Mouse (Mus musculus): ENCODE results near the gene Myo9a. TPM values are rescaled to one million over a fixed set of nuclear protein-coding genes. Genes with fewer than 3 reads are reported as not detected.
A peak's percentile ranks its signal among the peaks of the same experiment; 100 is the strongest.

Gene Myo9a
- total RNA-seq, 1 experiment = 17.0 TPM

DNA sequence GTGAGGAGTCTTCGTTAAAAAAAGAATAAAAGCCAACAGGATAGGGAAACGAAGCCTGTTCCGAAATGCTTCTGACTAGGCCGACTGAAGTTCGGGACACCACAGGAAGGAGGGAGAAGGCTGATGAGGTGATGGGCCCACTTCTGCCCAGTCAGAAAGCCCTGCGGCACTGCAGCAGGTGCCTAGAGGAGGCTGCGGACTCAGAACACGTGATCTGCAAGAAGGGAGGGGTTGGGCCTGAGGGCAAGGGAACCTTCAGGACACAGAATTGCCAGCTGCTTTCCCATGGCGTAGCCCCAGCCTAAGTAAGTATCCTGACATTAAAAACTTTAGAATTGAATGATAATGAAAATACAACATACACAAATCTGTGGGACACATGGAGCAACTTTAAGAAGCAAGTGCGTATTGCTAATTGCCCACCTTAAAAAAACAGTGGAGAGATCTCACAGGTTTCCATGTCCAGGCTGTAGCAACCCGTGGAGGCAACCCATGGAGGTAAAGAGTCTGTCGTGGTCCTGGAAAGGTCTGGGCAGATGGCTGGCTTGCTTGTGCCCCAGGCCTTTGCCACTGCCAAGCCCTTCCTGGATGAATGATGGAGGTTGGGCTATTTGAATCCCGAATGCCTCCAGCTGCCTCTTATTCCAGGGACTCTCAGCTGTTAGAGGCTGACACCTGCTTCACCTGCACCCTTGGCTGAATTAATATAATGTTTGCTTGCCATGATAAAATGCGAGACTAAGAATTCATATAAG lies 210.7 kb downstream of the Myo9a start:
- no peaks in the 10 kb centered on the region for H3K36me3 ChIP-seq (ENCODE audit: control insufficient read depth, insufficient read depth, low read length, poor library complexity, severe bottlenecking)
- no peak for TF ChIP-seq HCFC1 (IDR thresholded peaks at IDR 0.05; ENCODE audit: borderline replicate concordance, insufficient read depth, low read length)
- TF ChIP-seq ZNF384 (IDR thresholded peaks at IDR 0.05; ENCODE audit: low read depth, low read length) = no peak
- no peak for TF ChIP-seq MAFK (IDR thresholded peaks at IDR 0.05; ENCODE audit: insufficient read depth, low read depth, low read length)
- no peak overlapping the region for H3K27ac ChIP-seq (ENCODE audit: insufficient read depth, low read depth, low read length, poor library complexity, severe bottlenecking)
- no peak overlapping the region for H3K9ac ChIP-seq (ENCODE audit: insufficient read depth, low read depth, low read length, poor library complexity, severe bottlenecking)
- H3K4me3 ChIP-seq (ENCODE audit: insufficient read depth in 1 of 2, low read depth in 1 of 2, low read length in 2 of 2, poor library complexity in 1 of 2, severe bottlenecking in 1 of 2) = no peak overlapping the region
- in situ Hi-C loops (cut with MboI; ENCODE audit: low sequenced_read_pairs in 2 of 2, unreplicated experiment in 2 of 2) = no loop called here
- H3K4me1 ChIP-seq (ENCODE audit: control insufficient read depth in 2 of 2, insufficient read depth in 2 of 2, low read length in 2 of 2, poor library complexity in 1 of 2) = peaks cover 1 to 13% of the 10 kb centered on the region in 2 experiments; a peak in 1 of 4 replicates
- DNase-seq (ENCODE audit: low read depth, low spot score) = no peak
- H3K9me3 ChIP-seq (ENCODE audit: control insufficient read depth, insufficient read depth, low read depth, low read length) = no peaks in the 10 kb centered on the region

DNA sequence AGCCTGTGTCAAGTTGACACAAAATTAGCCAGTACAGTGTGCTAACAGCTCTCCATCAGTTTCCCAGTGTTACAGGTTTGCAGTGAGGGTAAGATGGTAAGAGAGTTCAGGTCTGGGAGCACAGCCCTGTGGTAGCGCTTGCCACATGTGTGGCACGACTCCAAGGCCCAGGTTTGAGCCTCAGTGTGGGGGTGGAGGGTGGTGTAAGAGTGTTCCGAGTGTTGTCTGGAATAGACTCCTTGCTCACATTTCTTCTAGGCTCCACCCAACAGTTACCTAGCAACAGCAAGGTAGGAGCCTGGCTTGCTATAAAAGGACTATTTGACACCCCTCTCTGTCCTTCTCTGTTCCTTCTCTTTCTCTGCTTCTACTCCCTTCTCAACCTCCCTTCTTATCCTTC lies 213.7 kb downstream of the Myo9a start:
- Histone ChIP-seq H3K9ac (ENCODE audit: insufficient read depth, low read depth, low read length, poor library complexity, severe bottlenecking) (no peak overlapping the region), H3K4me3 (ENCODE audit: insufficient read depth in 1 of 2, low read depth in 1 of 2, low read length in 2 of 2, poor library complexity in 1 of 2, severe bottlenecking in 1 of 2) (no peak overlapping the region), H3K4me1 (ENCODE audit: control insufficient read depth in 2 of 2, insufficient read depth in 2 of 2, low read length in 2 of 2, poor library complexity in 1 of 2) (peaks cover 1 to 10% of the 10 kb centered on the region in 2 experiments; a peak in 2 of 4 replicates), H3K9me3 (ENCODE audit: control insufficient read depth, insufficient read depth, low read depth, low read length) (no peaks in the 10 kb centered on the region), H3K27ac (ENCODE audit: insufficient read depth, low read depth, low read length, poor library complexity, severe bottlenecking) (no peak overlapping the region), H3K36me3 (ENCODE audit: control insufficient read depth, insufficient read depth, low read length, poor library complexity, severe bottlenecking) (no peaks in the 10 kb centered on the region)
- TF ChIP-seq ZC3H11A (IDR thresholded peaks at IDR 0.05; ENCODE audit: borderline replicate concordance, low read depth, low read length) (no peak), MAFK (IDR thresholded peaks at IDR 0.05; ENCODE audit: insufficient read depth, low read depth, low read length) (no peak), CHD2 (IDR thresholded peaks at IDR 0.05; ENCODE audit: low read depth, low read length) (no peak), ZNF384 (IDR thresholded peaks at IDR 0.05; ENCODE audit: low read depth, low read length) (no peak), HCFC1 (IDR thresholded peaks at IDR 0.05; ENCODE audit: borderline replicate concordance, insufficient read depth, low read length) (no peak)
- in situ Hi-C loops (cut with MboI; ENCODE audit: low sequenced_read_pairs in 2 of 2, unreplicated experiment in 2 of 2) = no loop called here
- DNase-seq (ENCODE audit: low read depth, low spot score) = no peak

DNA sequence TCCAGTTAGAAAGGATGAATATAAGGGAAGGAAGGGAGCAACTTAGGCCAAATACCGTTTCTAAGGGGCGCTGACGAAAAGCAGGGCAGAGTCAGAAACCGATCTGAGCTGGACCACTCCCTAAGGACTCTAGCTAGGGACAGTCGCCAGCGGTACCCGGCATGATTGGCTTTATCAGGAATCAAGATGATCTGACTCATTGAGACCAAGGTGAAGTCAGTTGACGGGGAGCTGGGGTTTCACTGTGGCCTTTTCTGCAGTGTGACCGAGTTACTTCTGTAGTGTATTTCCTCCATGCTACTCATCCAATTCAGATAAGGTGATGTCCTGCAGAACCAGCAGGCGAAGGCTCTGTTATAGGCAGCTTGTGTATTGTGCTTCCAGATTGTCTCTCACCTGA lies 214.3 kb downstream of the Myo9a start:
- in situ Hi-C loops (cut with MboI; ENCODE audit: low sequenced_read_pairs in 2 of 2, unreplicated experiment in 2 of 2) = no loop called here
- Histone ChIP-seq H3K4me3 (ENCODE audit: insufficient read depth in 1 of 2, low read depth in 1 of 2, low read length in 2 of 2, poor library complexity in 1 of 2, severe bottlenecking in 1 of 2) (no peak overlapping the region), H3K27ac (ENCODE audit: insufficient read depth, low read depth, low read length, poor library complexity, severe bottlenecking) (no peak overlapping the region), H3K4me1 (ENCODE audit: control insufficient read depth in 2 of 2, insufficient read depth in 2 of 2, low read length in 2 of 2, poor library complexity in 1 of 2) (peaks cover 1 to 8% of the 10 kb centered on the region in 2 experiments; a peak in 2 of 4 replicates), H3K9me3 (ENCODE audit: control insufficient read depth, insufficient read depth, low read depth, low read length) (no peaks in the 10 kb centered on the region), H3K36me3 (ENCODE audit: control insufficient read depth, insufficient read depth, low read length, poor library complexity, severe bottlenecking) (no peaks in the 10 kb centered on the region), H3K9ac (ENCODE audit: insufficient read depth, low read depth, low read length, poor library complexity, severe bottlenecking) (no peak overlapping the region)
- DNase-seq (ENCODE audit: low read depth, low spot score) = no peak
- TF ChIP-seq HCFC1 (IDR thresholded peaks at IDR 0.05; ENCODE audit: borderline replicate concordance, insufficient read depth, low read length) (no peak), CHD2 (IDR thresholded peaks at IDR 0.05; ENCODE audit: low read depth, low read length) (no peak), ZNF384 (IDR thresholded peaks at IDR 0.05; ENCODE audit: low read depth, low read length) (no peak), ZC3H11A (IDR thresholded peaks at IDR 0.05; ENCODE audit: borderline replicate concordance, low read depth, low read length) (no peak), MAFK (IDR thresholded peaks at IDR 0.05; ENCODE audit: insufficient read depth, low read depth, low read length) (no peak)

DNA sequence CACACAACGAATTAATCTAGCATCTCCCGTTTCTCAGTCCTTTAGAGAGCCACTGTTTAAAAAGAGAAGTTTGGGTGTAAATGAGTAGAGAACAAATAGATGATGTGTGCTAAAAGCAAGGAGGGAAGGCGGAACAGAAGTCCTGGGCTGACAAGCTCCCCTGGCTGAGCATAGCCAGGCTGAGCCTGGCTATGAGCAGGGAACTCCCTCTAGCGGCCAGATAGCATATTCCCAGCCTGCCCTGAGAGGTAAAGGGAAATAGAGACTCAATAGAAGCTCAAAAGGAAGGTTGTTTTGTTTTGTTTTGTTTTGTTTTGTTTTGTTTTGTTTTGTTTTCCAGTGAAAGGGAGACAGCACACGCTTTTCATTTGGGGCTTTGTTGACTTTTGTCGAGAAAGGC lies 218.7 kb downstream of the Myo9a start:
- H3K9me3 ChIP-seq (ENCODE audit: control insufficient read depth, insufficient read depth, low read depth, low read length) = no peaks in the 10 kb centered on the region
- TF ChIP-seq ZNF384 (IDR thresholded peaks at IDR 0.05; ENCODE audit: low read depth, low read length) = no peak
- in situ Hi-C loops (cut with MboI; ENCODE audit: low sequenced_read_pairs in 2 of 2, unreplicated experiment in 2 of 2) = no loop called here
- no peaks in the 10 kb centered on the region for H3K36me3 ChIP-seq (ENCODE audit: control insufficient read depth, insufficient read depth, low read length, poor library complexity, severe bottlenecking)
- H3K9ac ChIP-seq (ENCODE audit: insufficient read depth, low read depth, low read length, poor library complexity, severe bottlenecking) = no peak overlapping the region
- DNase-seq (ENCODE audit: low read depth, low spot score) = peak; percentile 51
- peaks cover 0 to 4% of the 10 kb centered on the region in 2 experiments; a peak in 1 of 4 replicates for H3K4me1 ChIP-seq (ENCODE audit: control insufficient read depth in 2 of 2, insufficient read depth in 2 of 2, low read length in 2 of 2, poor library complexity in 1 of 2)
- H3K27ac ChIP-seq (ENCODE audit: insufficient read depth, low read depth, low read length, poor library complexity, severe bottlenecking) = no peak overlapping the region
- H3K4me3 ChIP-seq (ENCODE audit: insufficient read depth in 1 of 2, low read depth in 1 of 2, low read length in 2 of 2, poor library complexity in 1 of 2, severe bottlenecking in 1 of 2) = no peak overlapping the region

DNA sequence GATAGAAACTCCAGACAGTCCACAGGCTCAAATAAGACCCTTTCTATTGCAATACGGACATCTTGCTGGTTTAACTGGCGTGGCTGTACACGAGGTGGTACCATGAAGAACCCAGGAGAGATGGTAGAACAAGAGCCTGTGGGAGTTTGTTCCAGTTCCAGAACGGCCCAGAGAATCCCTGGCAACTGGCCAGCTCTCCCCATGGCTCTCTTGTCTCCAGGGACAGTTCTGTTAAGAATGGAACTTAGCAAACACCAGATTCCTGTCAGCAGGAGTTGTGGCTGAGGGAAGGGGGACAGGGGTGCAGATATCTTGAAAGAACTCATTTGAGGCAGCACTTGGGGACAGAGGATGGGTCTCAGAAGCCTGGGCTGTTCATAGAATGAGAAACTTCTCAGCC lies 220.6 kb downstream of the Myo9a start:
- no peak for DNase-seq (ENCODE audit: low read depth, low spot score)
- H3K4me1 ChIP-seq (ENCODE audit: control insufficient read depth in 2 of 2, insufficient read depth in 2 of 2, low read length in 2 of 2, poor library complexity in 1 of 2) = no peaks in the 10 kb centered on the region; a peak in 1 of 4 replicates
- H3K9ac ChIP-seq (ENCODE audit: insufficient read depth, low read depth, low read length, poor library complexity, severe bottlenecking) = no peak overlapping the region
- H3K27ac ChIP-seq (ENCODE audit: insufficient read depth, low read depth, low read length, poor library complexity, severe bottlenecking) = no peak overlapping the region
- H3K36me3 ChIP-seq (ENCODE audit: control insufficient read depth, insufficient read depth, low read length, poor library complexity, severe bottlenecking) = no peaks in the 10 kb centered on the region
- H3K4me3 ChIP-seq (ENCODE audit: insufficient read depth in 1 of 2, low read depth in 1 of 2, low read length in 2 of 2, poor library complexity in 1 of 2, severe bottlenecking in 1 of 2) = no peak overlapping the region
- TF ChIP-seq CHD2 (IDR thresholded peaks at IDR 0.05; ENCODE audit: low read depth, low read length) = no peak
- TF ChIP-seq ZC3H11A (IDR thresholded peaks at IDR 0.05; ENCODE audit: borderline replicate concordance, low read depth, low read length) = no peak
- no peak for TF ChIP-seq MAFK (IDR thresholded peaks at IDR 0.05; ENCODE audit: insufficient read depth, low read depth, low read length)
- no peak for TF ChIP-seq ZNF384 (IDR thresholded peaks at IDR 0.05; ENCODE audit: low read depth, low read length)
- TF ChIP-seq HCFC1 (IDR thresholded peaks at IDR 0.05; ENCODE audit: borderline replicate concordance, insufficient read depth, low read length) = no peak
- H3K9me3 ChIP-seq (ENCODE audit: control insufficient read depth, insufficient read depth, low read depth, low read length) = no peaks in the 10 kb centered on the region
- in situ Hi-C loops (cut with MboI; ENCODE audit: low sequenced_read_pairs in 2 of 2, unreplicated experiment in 2 of 2) = no loop called here

Other genes with a start within 250 kb of the Myo9a start
- 45.0 and 63.6 TPM in 2 replicates for gene Hexa, start 211.4 kb upstream of the Myo9a start, total RNA-seq (2012; rRNA removed)
- 0.74 TPM in 1 of 2 replicates, not detected in the other for gene Tmem202, start 211.0 kb upstream of the Myo9a start, total RNA-seq (2012; rRNA removed)
- gene Celf6, start 173.0 kb upstream of the Myo9a start, total RNA-seq (2012; rRNA removed) = 0.13 and 0.32 TPM in 2 replicates
- 7.9 and 9.4 TPM in 2 replicates for gene Parp6, start 133.6 kb upstream of the Myo9a start, total RNA-seq (2012; rRNA removed)
- gene Pkm, start 94.5 kb upstream of the Myo9a start, total RNA-seq (2012; rRNA removed) = 2,243 and 2,388 TPM in 2 replicates
- gene Gramd2, start 70.8 kb upstream of the Myo9a start, total RNA-seq (2012; rRNA removed) = 3.0 and 3.5 TPM in 2 replicates
- 5.0 and 6.1 TPM in 2 replicates for gene Senp8, start 186 bp upstream of the Myo9a start, total RNA-seq (2012; rRNA removed)
- gene Nr2e3, start 209.8 kb downstream of the Myo9a start, total RNA-seq (2012; rRNA removed) = 0.11 and 0.31 TPM in 2 replicates